Mouse (Mus musculus) liver, postnatal 0 days (tissue): ENCODE data around the gene Gpc6. TPM values are rescaled to one million over a fixed set of nuclear protein-coding genes. Genes with fewer than 3 reads are reported as not detected.

Source experiments
- ATAC-seq: fragments of 200-750 bp; cut with Nextera tagmentation; 2 replicates; pipeline ENCODE4 v1.8.0; 2017; ENCODE audit warnings: mild to moderate bottlenecking, moderate library complexity
- DNase-seq: peaks from one replicate; pipeline ENCODE4 v3.0.0-alpha.2; 2016
- H3K27ac ChIP-seq: fragments of 300-500 bp; sonication (generic); 2 replicates; pipeline ENCODE4 v1.5.1; 2014; ENCODE audit warnings: antibody characterized with exemption, moderate library complexity, mild to moderate bottlenecking, low read depth
- H3K27me3 ChIP-seq: fragments of 300-500 bp; sonication (generic); 2 replicates; pipeline ENCODE4 v1.6.1; 2014; ENCODE audit warnings: low read length, control low read depth, mixed read lengths; ENCODE audit not compliant: insufficient read depth
- H3K36me3 ChIP-seq: fragments of 300-500 bp; sonication (generic); replicated peaks from 2 replicates; pipeline ENCODE4 v1.6.1; 2014; ENCODE audit warnings: mild to moderate bottlenecking, control low read depth, low read length, moderate library complexity, mixed read lengths; ENCODE audit not compliant: insufficient read depth
- H3K4me1 ChIP-seq: fragments of 300-500 bp; sonication (generic); 2 replicates; pipeline ENCODE4 v1.6.1; 2014; ENCODE audit warnings: antibody characterized with exemption, mild to moderate bottlenecking, control low read depth; ENCODE audit not compliant: insufficient read depth
- H3K4me2 ChIP-seq: fragments of 300-500 bp; sonication (generic); 2 replicates; pipeline ENCODE4 v1.6.1; 2014; ENCODE audit warnings: low read depth, mild to moderate bottlenecking, low read length, moderate library complexity, mixed read lengths
- H3K4me3 ChIP-seq: fragments of 300-500 bp; sonication (generic); 2 replicates; pipeline ENCODE4 v1.5.1; 2014; ENCODE audit warnings: low read depth, low read length
- H3K9ac ChIP-seq: fragments of 300-500 bp; sonication (generic); replicated peaks from 2 replicates; pipeline ENCODE4 v1.6.1; 2014; ENCODE audit warnings: mild to moderate bottlenecking, moderate library complexity
- H3K9me3 ChIP-seq: fragments of 300-500 bp; sonication (generic); 2 replicates; pipeline ENCODE4 v1.6.1; 2016; ENCODE audit warnings: mild to moderate bottlenecking, control low read depth, low read length, mixed read lengths
- CTCF ChIP-seq: sonication (generic); IDR thresholded peaks from 2 replicates; pipeline ENCODE4 v1.5.1; 2016; ENCODE audit warnings: antibody characterized with exemption, low read depth
- EP300 ChIP-seq: IDR thresholded peaks from 2 replicates; pipeline ENCODE4 v1.6.1; 2016; ENCODE audit warnings: antibody characterized with exemption, low read depth, mild to moderate bottlenecking
- WGBS: fragments of 180-500 bp; shearing (Covaris S2); extraction: QIAGEN DNeasy Blood & Tissue Kit; methylation state at CpG from one replicate; pipeline ENCODE4 v1.1.7; 2014; ENCODE audit not compliant: insufficient replicate concordance; 5-methylcytosine and 5-hydroxymethylcytosine counted together
- polyA plus RNA-seq: library from polyadenylated mRNA; unstranded; fragments of >200 nt; fragmentation: Nextera tagmentation; extraction: Ambion mirVana; gene quantifications from 2 replicates; pipeline ENCODE4 v1.2.1, GENCODE M21; 2015

Gpc6 gene
- polyA plus RNA-seq, 1 experiment from 2014 or later: 4.8 TPM

GRCm38 (mm10) chr14:117155884-117156465, 230.9 kb downstream of the Gpc6 start:
- no peaks in the 10 kb centered on the region for H3K27me3 ChIP-seq
- DNase-seq (no peak), ATAC-seq (no peak)
- no peak overlapping the region for H3K4me3 ChIP-seq
- no peaks in the 10 kb centered on the region for H3K9me3 ChIP-seq
- no peak overlapping the region for H3K4me2 ChIP-seq
- 84% methylated on average over 14 of the region's 14 CpGs for WGBS
- no peak for TF ChIP-seq EP300
- TF ChIP-seq CTCF: no peak
- H3K9ac ChIP-seq: no peak overlapping the region
- H3K36me3 ChIP-seq: no peaks in the 10 kb centered on the region
- no peak overlapping the region for H3K27ac ChIP-seq
- no peaks in the 10 kb centered on the region for H3K4me1 ChIP-seq

GRCm38 (mm10) chr14:117157426-117157825, 232.3 kb downstream of the Gpc6 start:
- Histone ChIP-seq H3K4me1 (no peaks in the 10 kb centered on the region), H3K9me3 (no peaks in the 10 kb centered on the region), H3K9ac (no peak overlapping the region), H3K36me3 (no peaks in the 10 kb centered on the region), H3K4me3 (no peak overlapping the region), H3K27me3 (no peaks in the 10 kb centered on the region), H3K27ac (no peak overlapping the region), H3K4me2 (no peak overlapping the region)
- DNase-seq (no peak), ATAC-seq (no peak)
- 75% methylated on average over 3 of the region's 3 CpGs for WGBS
- TF ChIP-seq CTCF (no peak), EP300 (no peak)

GRCm38 (mm10) chr14:117166350-117166749, 241.2 kb downstream of the Gpc6 start:
- H3K4me1 ChIP-seq: no peaks in the 10 kb centered on the region
- H3K27ac ChIP-seq: no peak overlapping the region
- no peaks in the 10 kb centered on the region for H3K27me3 ChIP-seq
- no peak for TF ChIP-seq CTCF
- no peak for TF ChIP-seq EP300
- H3K9ac ChIP-seq: no peak overlapping the region
- 80% methylated on average over 5 of the region's 5 CpGs for WGBS
- ATAC-seq: no peak
- H3K4me2 ChIP-seq: no peak overlapping the region
- DNase-seq: no peak
- H3K9me3 ChIP-seq: no peaks in the 10 kb centered on the region
- H3K4me3 ChIP-seq: no peak overlapping the region
- H3K36me3 ChIP-seq: no peaks in the 10 kb centered on the region

- Histone ChIP-seq H3K36me3 (no peaks in the 10 kb centered on the region), H3K4me1 (no peaks in the 10 kb centered on the region), H3K27ac (no peak overlapping the region), H3K27me3 (no peaks in the 10 kb centered on the region), H3K4me2 (no peak overlapping the region), H3K9me3 (no peaks in the 10 kb centered on the region), H3K9ac (no peak overlapping the region), H3K4me3 (no peak overlapping the region)
- ATAC-seq (no peak), DNase-seq (no peak)
- 75% methylated on average over 2 of the region's 2 CpGs for WGBS
- TF ChIP-seq CTCF (no peak), EP300 (no peak)
These were observed 268.2 kb downstream of the Gpc6 start for GRCm38 (mm10) chr14:117193364-117193763.

GRCm38 (mm10) chr14:117202012-117202411, 276.9 kb downstream of the Gpc6 start:
- no peak overlapping the region for H3K4me3 ChIP-seq
- no peaks in the 10 kb centered on the region for H3K27me3 ChIP-seq
- no peak overlapping the region for H3K4me2 ChIP-seq
- H3K27ac ChIP-seq: no peak overlapping the region
- ATAC-seq: no peak
- DNase-seq: no peak
- no peak for TF ChIP-seq EP300
- TF ChIP-seq CTCF: no peak
- WGBS: 71% methylated on average over 2 of the region's 2 CpGs
- no peaks in the 10 kb centered on the region for H3K9me3 ChIP-seq
- no peaks in the 10 kb centered on the region for H3K4me1 ChIP-seq
- H3K9ac ChIP-seq: no peak overlapping the region
- H3K36me3 ChIP-seq: no peaks in the 10 kb centered on the region

GRCm38 (mm10) chr14:117203960-117204359, 278.8 kb downstream of the Gpc6 start:
- Histone ChIP-seq H3K4me1 (no peaks in the 10 kb centered on the region), H3K36me3 (no peaks in the 10 kb centered on the region), H3K27ac (no peak overlapping the region), H3K27me3 (no peaks in the 10 kb centered on the region), H3K9ac (no peak overlapping the region), H3K4me2 (no peak overlapping the region), H3K4me3 (no peak overlapping the region), H3K9me3 (no peaks in the 10 kb centered on the region)
- no peak for DNase-seq
- TF ChIP-seq EP300 (no peak), CTCF (no peak)
- ATAC-seq: no peak
- 33% methylated on average over 3 of the region's 3 CpGs for WGBS

- Histone ChIP-seq H3K9me3 (no peaks in the 10 kb centered on the region), H3K9ac (no peak overlapping the region), H3K36me3 (no peaks in the 10 kb centered on the region), H3K4me3 (no peak overlapping the region), H3K4me2 (no peak overlapping the region), H3K27me3 (no peaks in the 10 kb centered on the region), H3K27ac (no peak overlapping the region), H3K4me1 (no peaks in the 10 kb centered on the region)
- TF ChIP-seq EP300 (no peak), CTCF (no peak)
- ATAC-seq (no peak), DNase-seq (no peak)
These were observed 289.3 kb downstream of the Gpc6 start for GRCm38 (mm10) chr14:117214373-117214772.
